In genomic region chr5:9427581-9428241, GRCm38 (mm10) we compare ENCODE assay signal across 8 mouse cellular contexts.
A peak's percentile ranks its signal among the peaks of the same experiment; 100 is the strongest.
DNase-seq lines count a peak whose midpoint lies in the region; ATAC-seq and TF ChIP-seq lines count a peak whose summit lies in the region.

No protein-coding gene starts in this region.

- peak; percentile 87 for TF ChIP-seq RAD21 in CH12.LX (IDR thresholded peaks at IDR 0.05; ENCODE audit: low read depth, low read length)

- peaks cover 0 to 3% of the 10 kb centered on the region in 2 experiments; a peak in 1 of 4 replicates for H3K4me1 ChIP-seq in CH12.LX (ENCODE audit: control insufficient read depth in 1 of 2, insufficient read depth in 2 of 2)
- 0 out of 2 replicates have a peak, but pooled peaks cover 2% of the 10 kb centered on the region for H3K4me1 ChIP-seq in forebrain, embryonic 16.5 days (replicated peaks; ENCODE audit: control insufficient read depth, insufficient read depth, low read length)
- no peaks in the 10 kb centered on the region for H3K4me1 ChIP-seq in midbrain, embryonic 15.5 days

- H3K36me3 ChIP-seq in CH12.LX (replicated peaks in 1 of 2; ENCODE audit: control insufficient read depth in 1 of 2, insufficient read depth in 1 of 2, low read length in 1 of 2) = no peaks in the 10 kb centered on the region
- H3K36me3 ChIP-seq in forebrain, embryonic 16.5 days (ENCODE audit: control insufficient read depth, insufficient read depth) = no peaks in the 10 kb centered on the region
- 0 out of 2 replicates have a peak, but pooled peaks cover 4% of the 10 kb centered on the region for H3K36me3 ChIP-seq in midbrain, embryonic 15.5 days (replicated peaks)

- H3K27me3 ChIP-seq in CH12.LX (replicated peaks) = no peaks in the 10 kb centered on the region
- H3K27me3 ChIP-seq in forebrain, embryonic 16.5 days (replicated peaks; ENCODE audit: control insufficient read depth, insufficient read depth, low read length) = no peaks in the 10 kb centered on the region
- no peaks in the 10 kb centered on the region for H3K27me3 ChIP-seq in midbrain, embryonic 15.5 days (replicated peaks)

- H3K27ac ChIP-seq in CH12.LX (ENCODE audit: insufficient read depth, low read depth) = no peak overlapping the region
- no peak overlapping the region for H3K27ac ChIP-seq in forebrain, embryonic 16.5 days (ENCODE audit: low read length)
- no peak overlapping the region for H3K27ac ChIP-seq in midbrain, embryonic 15.5 days

- intact Hi-C loops in gastrocnemius, postnatal 36 days (cut with DNase I) = no loop called here

- ATAC-seq in cerebellum, adult (ENCODE audit: insufficient number of reproducible peaks, low FRiP score, low TSS enrichment) = peak; percentile 85
- peak; percentile 84 for ATAC-seq in forebrain, embryonic 16.5 days
- ATAC-seq in midbrain, embryonic 15.5 days (replicated peaks) = peak; percentile 82

- no peak for TF ChIP-seq POLR2A in CH12.LX (IDR thresholded peaks at IDR 0.05; ENCODE audit: low read depth, low read length)

- dilution Hi-C loops in CH12.LX (cut with MboI; ENCODE audit: extremely low pct_ligation_motif_present, extremely low pct_unique_long_range_greater_than_20kb, low sequenced_read_pairs) = no loop called here

- peak overlapping the region; percentile 29; the same call in 1 of the 2 replicates for H3K4me2 ChIP-seq in CH12.LX (ENCODE audit: insufficient read depth, low read depth, poor library complexity, severe bottlenecking)
- no peak overlapping the region for H3K4me2 ChIP-seq in forebrain, embryonic 16.5 days (ENCODE audit: low read length)
- no peak overlapping the region for H3K4me2 ChIP-seq in midbrain, embryonic 15.5 days

- no peak overlapping the region for H3K4me3 ChIP-seq in CH12.LX (replicated peaks in 1 of 3; ENCODE audit: low read depth in 2 of 3, low read length in 2 of 3, poor library complexity in 1 of 3)
- H3K4me3 ChIP-seq in forebrain, embryonic 16.5 days (replicated peaks; ENCODE audit: low read length) = no peak overlapping the region
- no peak overlapping the region for H3K4me3 ChIP-seq in midbrain, embryonic 15.5 days

- peak; percentile 5 for DNase-seq in gastrocnemius, postnatal 10 days
- no peak for DNase-seq in gastrocnemius, postnatal 36 days
- DNase-seq in CH12.LX (ENCODE audit: extremely low read depth) = peak; percentile 59
- peak; percentile 52 for DNase-seq in layer of hippocampus, adult 9-10 months (ENCODE audit: low spot score)
- DNase-seq in spleen, postnatal 4 days (ENCODE audit: low spot score in 2 of 2) = no peak

- in situ Hi-C loops in CH12.LX (cut with MboI; ENCODE audit: low pct_ligation_motif_present, low pct_unique_long_range_greater_than_20kb, low sequenced_read_pairs) = loop anchor here (10.0 kb wide), 1 partner anchor 263 kb away; the partner anchor contains the start of gene Dmtf1

- 45% methylated on average over 10 of the region's 10 CpGs for WGBS in forebrain, embryonic 16.5 days
- 43% methylated on average over 10 of the region's 10 CpGs for WGBS in midbrain, embryonic 15.5 days

- no peaks in the 10 kb centered on the region for H3K79me2 ChIP-seq in CH12.LX (replicated peaks; ENCODE audit: control insufficient read depth, extremely low read depth, insufficient read depth, poor library complexity, severe bottlenecking)

- no peaks in the 10 kb centered on the region for H3K9me3 ChIP-seq in CH12.LX (replicated peaks; ENCODE audit: low read length)
- H3K9me3 ChIP-seq in forebrain, embryonic 16.5 days (ENCODE audit: control insufficient read depth, low read length) = no peaks in the 10 kb centered on the region
- H3K9me3 ChIP-seq in midbrain, embryonic 15.5 days = no peaks in the 10 kb centered on the region

- H3K9ac ChIP-seq in CH12.LX (ENCODE audit: insufficient read depth, low read depth) = no peak overlapping the region
- no peak overlapping the region for H3K9ac ChIP-seq in forebrain, embryonic 16.5 days (replicated peaks; ENCODE audit: low read depth, low read length)
- no peak overlapping the region for H3K9ac ChIP-seq in midbrain, embryonic 15.5 days

- TF ChIP-seq CTCF in CH12.LX (conservative IDR thresholded peaks at IDR 0.05 in 1 of 2, IDR thresholded peaks at IDR 0.05 in 1 of 2; ENCODE audit: low read depth in 2 of 2, low read length in 2 of 2) = peak; percentile 53 to 85

- TF ChIP-seq EP300 in CH12.LX (IDR thresholded peaks at IDR 0.05; ENCODE audit: low read length) = no peak

TF ChIP-seq in CH12.LX, 34 proteins besides CTCF, POLR2A, EP300 and RAD21:
- TF ChIP-seq SMC3 (IDR thresholded peaks at IDR 0.05; ENCODE audit: low read depth, low read length) (peak; percentile 69), RCOR1 (conservative IDR thresholded peaks at IDR 0.05; ENCODE audit: low read depth, low read length) (no peak), CHD2 (IDR thresholded peaks at IDR 0.05; ENCODE audit: low read length) (no peak), ZC3H11A (IDR thresholded peaks at IDR 0.05; ENCODE audit: low read depth, low read length) (peak; percentile 30; the same call in 1 of the 2 replicates)

Comparison
In these comparisons a context has a peak if more than half of its experiments do, and no peak if none do; other contexts are left out.
1. DNase-seq: peak in gastrocnemius, postnatal 10 days (single experiment), CH12.LX (single experiment) and layer of hippocampus, adult 9-10 months (single experiment); none in gastrocnemius, postnatal 36 days (0 of 2) and spleen, postnatal 4 days (0 of 2).
2. Peak in every context shown above with its lines, with median percentiles within 50 percentile points of each other: ATAC-seq.